Mouse (Mus musculus) skeletal muscle tissue, adult 2 months (tissue): ENCODE measurements around the gene Sec13.

Experiments used
- DNase-seq: peaks from one replicate; pipeline ENCODE4 v3.0.0-alpha.2; 2012; ENCODE audit warnings: low read depth, low spot score

Gene Sec13

DNA sequence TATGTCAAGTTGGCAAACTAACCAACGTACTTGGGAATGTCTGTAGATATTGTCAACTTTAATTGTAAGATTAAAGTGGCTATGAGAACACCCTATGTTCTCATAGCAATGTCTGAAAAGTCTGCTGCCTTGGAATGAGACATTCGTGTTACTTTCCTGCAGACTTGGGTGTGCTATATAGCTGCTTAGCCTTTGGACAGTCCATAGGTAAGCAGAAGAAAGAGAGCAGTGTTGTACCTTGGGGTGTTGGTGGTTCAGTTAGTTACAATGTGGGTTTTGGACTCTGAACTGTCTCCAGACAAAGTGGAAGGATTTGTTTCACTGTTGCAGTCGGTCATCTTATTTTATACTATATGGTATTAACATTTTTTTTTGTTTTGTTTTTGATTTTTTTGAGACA, 27.8 kb downstream of the Sec13 start:
- DNase-seq: no peak

DNA sequence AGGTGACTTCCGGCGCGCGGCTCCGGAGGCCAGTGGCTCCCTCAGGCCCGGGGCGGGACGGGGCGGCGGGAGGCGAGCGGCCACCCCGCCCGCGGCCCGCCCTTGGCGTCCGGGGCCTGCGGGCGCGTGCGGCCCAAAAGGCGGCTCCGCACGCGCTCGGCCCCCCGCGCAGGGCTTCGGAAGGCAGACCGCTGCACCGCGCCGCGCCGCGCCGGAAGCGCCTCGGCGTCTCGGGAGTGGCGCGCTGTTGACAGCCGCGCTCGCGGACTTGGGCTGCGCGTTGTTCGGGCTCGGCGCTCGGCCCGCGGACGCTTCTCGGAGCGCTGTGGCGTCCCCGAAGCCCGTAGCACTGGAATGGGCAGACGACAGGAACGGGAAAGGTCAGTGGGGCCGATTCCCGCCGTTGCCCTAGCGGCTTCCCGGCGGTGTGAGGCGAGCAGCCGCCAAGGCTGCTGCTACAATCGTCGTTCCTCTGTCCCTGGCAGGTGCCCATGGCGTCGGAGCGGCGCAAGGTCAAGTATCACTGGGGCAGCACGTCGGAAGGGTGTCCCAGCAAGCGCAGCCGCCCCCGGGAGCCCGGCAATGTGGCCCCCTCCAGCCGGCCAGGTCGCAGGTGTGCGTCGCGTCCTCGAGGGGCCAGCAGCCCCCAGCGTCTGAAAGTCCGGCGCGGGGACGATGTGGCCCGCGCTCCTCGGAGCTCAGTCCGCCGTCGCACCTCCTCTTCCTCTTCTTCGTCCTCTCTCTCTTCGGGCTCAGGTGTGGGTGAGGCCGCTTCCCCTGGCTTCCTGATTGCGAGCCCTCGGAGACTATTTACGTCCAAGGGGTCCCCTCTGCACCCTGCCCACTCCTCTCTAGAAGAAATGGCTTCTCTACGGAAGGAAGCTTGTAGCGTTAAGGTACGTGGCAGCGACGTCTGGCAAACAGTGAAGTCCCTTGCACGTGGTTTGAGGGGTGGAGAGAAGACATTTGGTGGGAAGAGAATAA, 43.0 kb downstream of the Sec13 start:
- DNase-seq: no peak

DNA sequence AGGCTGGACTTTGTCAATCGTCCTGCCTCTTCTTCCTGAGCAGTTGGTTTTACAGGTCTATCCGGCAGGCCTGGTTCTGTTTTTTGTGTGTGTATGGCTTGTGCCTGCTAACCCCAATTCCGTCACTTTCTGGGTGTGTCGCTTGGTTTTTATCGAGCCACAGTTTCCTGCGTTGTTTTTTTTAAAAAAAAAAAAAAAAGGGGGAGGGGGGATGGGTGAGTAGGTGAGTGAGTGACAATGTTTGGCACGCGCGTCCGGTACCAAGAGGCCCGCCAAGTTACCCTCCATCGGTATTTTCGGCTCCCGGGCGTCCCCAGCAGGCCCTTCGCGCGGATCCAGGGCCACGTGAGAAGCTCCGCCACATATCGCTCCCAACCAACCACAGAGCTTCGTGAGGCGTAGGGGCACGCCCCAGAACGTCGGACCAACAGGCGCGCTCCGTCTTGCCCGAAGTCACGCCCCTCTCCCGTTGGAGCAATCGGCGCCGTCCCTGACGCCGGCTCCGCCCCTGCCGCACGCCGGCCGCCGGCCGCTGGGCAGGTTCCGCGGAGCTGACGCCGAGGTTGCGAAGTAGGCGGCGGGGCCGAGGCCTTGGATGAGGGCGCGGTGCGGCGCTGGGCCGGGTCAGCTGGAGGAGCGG, 43.8 kb downstream of the Sec13 start, which contains the start of gene Tatdn2:
Tatdn2 (plus strand) TSS at position 469 of the 640 bp plus-strand sequence.
- DNase-seq: peak; percentile 98

DNA sequence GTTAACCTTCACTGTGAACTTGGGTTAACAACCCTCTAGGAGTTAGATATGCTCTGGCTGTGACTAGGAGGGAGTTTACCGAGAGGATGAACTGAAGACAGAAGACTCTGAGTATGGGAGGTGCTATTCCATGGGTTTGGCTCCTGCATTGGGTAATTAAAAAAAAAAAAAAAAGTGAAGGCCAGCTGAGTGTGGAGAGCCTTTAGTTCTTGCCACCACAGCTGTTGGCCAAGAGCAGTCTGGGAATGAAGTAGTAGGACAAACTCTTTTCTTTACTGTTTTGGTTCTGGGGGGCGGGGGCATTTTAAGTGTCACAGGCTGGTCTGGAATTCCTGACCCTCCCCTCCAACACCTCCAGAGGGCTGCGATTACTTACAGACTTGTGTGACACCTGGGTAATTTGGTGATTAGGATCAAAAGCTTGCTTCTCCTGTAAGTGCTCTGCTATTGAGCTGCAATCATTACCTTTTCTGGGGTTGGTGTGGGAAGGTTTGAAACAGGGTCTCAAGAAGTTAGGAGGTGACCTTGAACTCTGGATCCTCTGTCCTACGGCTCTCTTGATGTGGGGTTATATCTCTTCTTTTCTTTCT, 44.7 kb downstream of the Sec13 start:
- no peak for DNase-seq

DNA sequence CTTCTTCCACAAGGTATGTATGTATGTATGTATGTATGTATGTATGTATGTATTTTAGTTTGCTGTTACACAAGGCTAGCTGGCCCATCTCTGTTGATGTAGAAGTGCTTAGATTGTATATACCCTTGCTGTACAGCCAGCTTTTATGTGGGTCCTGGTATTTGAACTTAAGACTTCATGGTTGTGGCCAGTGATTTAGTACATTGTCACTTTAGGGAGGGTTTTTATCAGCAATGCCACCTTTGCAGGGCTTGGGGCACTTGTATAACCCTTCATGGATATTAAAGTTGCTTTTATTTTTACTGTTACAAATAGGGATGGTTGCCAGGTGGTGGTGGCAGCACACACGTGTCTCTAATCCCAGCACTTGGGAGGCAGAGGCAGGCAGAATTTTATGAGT, 45.3 kb downstream of the Sec13 start:
- DNase-seq: no peak

DNA sequence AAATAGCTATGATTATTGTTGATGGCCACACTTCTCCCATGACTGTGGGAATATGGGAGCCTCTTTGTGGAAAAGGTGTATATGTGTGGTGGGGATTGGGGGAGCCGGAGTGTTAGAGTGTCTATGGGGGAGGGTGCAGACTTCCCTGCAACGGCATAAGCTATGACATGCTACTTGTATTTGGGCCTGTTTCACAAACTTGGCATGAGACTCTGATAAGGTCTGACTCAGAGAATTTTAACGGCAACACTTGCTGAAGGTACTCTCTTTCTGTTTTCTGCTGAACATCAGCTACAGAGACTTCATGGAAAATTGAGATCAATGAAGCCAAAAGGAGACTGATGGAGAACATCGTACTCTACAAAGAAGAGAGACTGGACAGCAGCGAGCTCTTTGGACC, 47.2 kb downstream of the Sec13 start:
- no peak for DNase-seq

DNA sequence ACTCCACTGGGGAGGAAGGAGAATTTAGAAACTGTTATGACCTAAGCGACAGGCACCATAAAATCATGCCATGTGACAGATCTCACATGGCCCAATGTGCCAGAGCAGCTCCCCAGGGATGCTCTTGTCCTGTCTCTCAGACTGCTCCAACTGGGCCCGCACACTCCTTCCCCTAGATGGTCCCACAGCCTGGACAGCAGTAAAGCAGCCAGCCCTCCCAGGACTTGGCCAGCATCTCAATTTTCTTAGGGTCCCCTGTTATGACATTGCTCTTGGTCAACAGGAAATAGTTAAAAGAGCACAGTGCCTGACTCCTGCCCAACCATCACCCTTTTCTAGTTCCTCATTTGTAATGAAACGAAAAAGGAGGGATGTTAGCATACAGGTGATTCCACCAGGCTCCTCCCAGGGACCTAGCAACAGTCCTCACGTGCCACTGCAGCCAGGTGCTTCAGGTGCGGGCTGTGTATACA, 47.8 kb downstream of the Sec13 start:
- DNase-seq: no peak

DNA sequence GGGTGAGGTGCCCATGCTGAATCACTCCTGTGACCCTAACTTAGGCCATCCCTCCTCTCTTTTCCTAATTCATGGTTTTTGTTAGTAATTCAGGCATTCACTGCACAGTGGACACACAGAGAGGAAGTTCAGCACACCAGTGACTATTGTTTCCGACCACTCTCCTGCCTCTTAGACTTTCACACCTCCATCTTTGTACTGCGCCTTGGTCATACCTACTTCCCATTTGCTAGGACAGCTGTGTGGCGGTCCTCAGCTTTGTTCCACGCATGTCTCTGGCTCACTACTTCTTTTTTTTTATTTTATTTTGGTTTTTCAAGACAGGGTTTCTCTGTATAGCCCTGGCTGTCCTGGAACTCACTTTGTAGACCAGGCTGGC, 49.5 kb downstream of the Sec13 start:
- DNase-seq: no peak

DNA sequence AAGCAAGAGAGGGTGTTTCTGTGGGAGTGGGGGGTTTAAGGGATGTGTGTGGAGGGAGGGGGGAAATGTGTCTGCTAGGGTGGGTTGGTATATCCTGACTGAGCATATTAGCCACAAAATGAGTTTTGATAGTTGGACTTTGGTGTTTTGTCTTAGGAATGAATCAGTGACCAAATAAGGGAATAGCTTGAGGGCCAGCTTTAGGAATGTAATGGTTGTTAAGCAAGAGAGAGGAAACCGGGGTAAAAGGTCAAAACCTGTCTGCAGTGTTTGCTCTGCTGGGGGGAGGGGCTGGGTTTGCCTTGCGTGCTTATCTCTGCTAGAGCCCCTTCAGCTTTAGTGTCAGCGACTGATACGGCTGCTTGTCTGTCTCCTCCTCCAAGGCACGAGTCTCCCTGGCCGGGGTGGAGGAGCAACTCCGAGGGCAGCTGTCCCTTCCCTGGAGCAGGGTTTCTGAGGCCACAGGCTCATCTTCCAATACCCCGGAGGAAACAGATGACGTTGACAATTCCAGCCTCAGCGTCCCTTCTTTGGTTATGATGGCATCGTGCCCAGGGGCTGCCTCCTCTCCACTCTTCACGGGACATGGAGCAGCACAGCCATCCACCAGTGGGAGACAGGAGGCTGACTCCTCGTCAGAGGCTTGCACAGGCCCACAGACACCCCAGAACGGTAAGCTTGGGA, 50.0 kb downstream of the Sec13 start:
- no peak for DNase-seq

DNA sequence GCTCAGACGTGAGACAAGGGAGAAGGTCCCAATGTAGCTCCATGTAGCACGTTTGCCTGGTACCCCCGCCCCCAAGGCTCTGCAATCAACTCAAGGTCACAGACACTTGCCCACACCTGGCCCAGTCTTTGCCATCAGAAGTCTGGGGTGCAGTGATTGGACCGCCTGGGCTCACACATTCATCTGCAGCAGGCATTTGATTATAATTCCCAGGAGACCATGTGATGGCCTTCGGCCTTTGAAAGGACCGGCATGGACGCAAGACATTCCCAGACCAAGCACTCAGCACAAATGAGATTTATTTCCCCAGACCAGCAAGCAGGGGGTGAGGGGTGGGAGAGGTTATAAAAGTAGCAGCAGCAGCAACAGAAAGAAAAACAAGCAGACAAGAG, 50.5 kb downstream of the Sec13 start:
- DNase-seq: no peak

DNA sequence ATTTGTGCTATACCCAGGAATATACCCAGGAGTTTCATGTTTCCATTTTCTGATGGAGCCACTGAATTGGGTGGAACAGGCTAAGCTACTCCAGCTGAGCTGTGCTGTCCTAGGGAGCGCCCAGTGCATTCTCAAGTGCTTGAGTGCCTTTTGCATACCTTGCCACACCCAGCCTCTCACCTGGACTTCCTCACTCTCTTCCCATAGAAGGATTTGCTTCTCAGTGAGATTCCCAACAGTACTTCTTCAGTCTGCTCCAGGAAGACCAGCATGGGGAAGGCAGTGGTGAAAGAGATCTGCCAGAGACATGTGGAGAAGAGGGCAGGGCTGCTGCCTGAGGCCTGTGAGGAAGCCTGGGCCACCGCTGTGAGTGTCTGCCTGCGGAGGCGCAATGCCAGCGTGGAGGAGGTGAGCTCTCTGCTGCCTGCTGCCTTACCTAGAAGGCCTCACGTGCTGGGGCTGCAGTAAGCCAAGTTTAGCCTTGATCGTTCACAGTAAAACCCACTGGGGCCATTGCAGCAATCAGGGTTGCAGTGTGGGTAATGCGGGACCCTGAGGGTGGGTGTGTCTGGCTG, 53.9 kb downstream of the Sec13 start:
- DNase-seq: no peak

DNA sequence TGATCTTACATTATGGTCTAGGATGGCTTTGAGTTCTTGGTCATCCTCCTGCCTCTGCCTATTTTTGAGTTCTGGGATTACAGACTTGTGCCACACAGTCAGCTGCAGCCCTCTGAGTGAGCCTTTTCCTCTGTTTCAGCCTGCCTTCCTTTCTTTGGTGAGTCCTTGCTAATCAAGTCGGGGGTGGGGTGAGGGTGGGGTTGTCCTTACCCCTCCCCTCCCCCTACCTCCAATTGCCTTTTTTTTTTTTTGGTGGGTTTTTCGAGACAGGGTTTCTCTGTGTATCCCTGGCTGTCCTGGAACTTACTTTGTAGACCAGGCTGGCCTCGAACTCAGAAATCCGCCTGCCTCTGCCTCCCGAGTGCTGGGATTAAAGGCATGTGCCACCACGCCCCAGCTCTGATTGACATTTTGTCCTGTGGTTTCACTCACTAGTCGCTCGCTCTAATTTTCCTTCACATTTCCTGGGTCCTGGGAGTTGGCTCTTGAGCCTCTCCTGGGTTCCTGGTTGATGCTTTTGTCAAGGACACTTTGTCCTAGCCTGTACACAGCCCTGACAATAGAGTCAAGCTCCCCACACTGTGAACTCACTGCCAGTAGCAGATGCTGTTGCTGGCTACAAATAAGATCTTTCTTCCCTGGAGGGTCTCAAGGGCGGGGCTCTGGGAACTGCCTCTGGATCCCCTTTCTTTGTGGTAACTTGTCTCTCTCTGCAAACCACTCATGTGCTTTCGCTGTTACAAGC, 57.3 kb downstream of the Sec13 start:
- DNase-seq: no peak

DNA sequence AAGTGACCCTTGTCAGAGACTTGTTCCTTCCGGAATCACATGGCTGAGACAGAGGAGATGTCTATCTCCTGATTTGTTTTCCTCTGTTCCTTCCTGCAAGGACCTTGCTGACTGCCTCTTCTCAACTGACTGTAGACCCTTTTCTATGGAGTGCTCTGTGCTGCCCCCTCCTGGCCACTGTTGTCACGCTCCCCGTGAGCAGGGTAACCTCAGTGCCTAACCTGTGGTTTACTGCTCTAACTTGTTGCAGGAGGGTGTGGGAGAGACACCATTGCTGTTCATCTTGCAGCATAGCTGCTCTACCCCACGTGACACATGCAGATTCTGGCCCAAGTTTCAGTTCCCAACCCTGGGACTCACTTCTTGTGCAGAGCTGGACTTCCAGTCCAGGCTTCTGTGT, 59.3 kb downstream of the Sec13 start:
- DNase-seq: peak; percentile 61

DNA sequence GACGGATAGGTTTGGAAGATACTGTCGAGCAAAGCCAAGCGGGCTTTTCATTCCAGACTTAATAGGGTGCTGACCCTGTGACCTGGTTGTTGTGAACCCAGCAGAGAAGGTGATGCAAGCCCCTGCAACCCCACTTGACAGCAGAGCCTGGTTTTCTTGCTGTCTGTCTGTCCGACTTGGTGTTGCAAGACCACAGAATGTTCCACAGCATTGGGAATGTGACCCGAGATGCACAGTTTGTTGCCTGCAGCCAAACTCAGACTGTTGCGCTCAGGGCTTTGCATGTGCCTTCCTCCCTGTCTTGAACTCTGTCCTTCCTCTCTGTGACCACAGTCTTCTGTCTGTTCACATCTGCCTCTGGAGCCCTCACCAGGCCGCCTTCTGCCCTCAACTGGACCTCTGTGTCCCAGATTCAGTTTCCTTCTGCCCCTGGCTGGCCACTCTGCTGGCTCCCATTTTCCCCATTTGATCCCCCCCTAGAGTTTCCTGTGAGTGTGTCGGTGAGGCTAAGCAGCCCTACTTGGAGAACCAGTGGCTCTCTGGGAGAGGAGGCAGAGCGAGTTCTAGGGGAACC, 60.5 kb downstream of the Sec13 start:
- DNase-seq: no peak

DNA sequence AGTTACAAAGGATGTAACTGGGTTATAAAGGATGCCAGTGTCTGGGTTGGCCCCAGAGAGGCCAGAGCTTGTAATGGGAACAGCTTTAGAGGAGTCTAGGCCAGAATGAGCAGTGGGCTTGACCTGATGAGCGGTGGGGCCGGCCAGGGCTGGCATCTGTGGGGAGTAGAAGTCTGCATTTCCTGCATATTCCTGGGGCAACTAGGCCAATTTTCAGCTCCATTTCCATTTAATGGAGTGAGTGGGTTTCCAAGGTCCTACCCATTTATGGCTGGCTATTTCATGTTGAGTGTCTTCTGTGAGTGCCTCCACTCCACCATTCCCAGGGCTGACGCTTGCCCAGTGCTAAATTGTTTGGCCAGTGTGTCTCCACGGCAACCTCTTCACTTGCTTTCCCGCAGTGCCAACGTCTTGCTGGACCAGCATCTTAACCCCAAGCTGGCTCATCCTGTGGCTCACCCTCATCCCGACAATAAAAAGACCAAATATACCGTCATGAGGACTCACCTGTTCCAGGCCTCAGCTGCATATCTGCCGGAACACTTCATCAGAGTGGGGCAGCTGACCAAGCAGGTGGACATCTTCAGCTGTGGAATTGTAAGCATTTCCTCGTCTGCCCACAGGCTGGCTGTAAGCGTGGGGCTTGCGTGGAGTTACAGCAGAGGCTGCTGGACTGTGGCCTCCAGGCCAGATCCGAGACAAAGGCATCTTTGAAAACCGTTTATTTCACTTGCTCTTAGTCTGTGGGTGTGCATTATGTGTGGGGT, 62.1 kb downstream of the Sec13 start:
- DNase-seq: no peak
